Mouse (Mus musculus): ENCODE results near the gene Chst8. TPM values are rescaled to one million over a fixed set of nuclear protein-coding genes. Genes with fewer than 3 reads are reported as not detected.

Chst8 gene
- not detected for polyA plus RNA-seq (2014; fragmentation: Illumina TruSeq; extraction: RNeasy Lipid Tissue Mini Kit (QIAGEN cat#74804); ENCODE audit: low read depth, low replicate concordance)

DNA sequence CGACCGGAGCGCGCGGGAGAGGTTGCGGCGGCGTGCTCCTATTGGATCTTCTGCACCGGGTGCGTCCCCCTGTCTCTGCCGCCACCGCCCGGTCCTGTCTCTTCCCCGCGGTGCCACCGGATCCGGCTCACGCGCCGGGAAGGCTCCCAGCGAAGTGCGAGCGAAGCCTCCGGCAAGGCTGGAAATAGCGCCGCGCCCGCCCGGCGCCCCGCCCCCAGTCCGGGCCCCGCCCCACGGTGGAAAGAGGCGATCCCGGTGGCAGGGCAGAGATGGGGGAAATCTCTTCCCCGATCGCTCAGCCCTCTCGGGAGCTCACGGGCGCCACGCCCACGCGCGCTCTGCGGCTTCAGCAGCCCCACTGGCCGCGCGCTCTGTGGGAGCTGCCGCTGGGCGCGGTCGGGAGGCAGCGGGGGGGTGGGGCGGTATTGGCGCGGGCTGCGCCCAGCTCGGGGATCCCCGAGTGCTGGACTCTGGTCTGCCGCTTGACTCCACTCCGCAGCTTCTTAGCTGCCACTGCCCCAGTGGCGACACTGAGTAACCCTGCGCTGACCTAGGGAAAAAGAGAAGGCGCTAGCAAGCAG is at the start of gene Chst8:
Gene Chst8, minus strand, starts transcription at position 181 of the 581 bp plus-strand sequence.

DNA sequence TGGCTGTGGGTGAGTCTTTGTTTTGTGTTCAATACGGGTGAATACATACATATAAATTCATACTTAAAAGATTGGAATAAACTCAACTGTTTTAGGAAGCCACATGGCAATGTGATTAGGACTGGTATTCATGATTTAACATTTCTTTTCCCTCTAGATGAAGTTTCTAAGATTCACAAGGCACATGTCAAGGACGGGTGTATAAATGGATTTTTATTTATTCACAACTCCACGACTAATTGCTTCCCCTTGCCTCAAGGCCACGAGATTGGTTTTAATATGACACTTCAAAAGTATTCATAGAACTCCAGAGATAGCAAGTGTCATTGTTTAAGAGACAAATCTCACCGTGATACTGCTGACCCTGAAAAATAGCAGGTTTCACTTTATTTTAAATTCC is 155.9 kb downstream of the Chst8 start, which contains the start of gene Kctd15:
Gene Kctd15, minus strand, starts transcription at position 101 of the 400 bp plus-strand sequence.

Other genes with a start within 250 kb of the Chst8 start
- 0.41 TPM for gene Kctd15, start 156.0 kb downstream of the Chst8 start, polyA plus RNA-seq (2014; fragmentation: Illumina TruSeq; extraction: RNeasy Lipid Tissue Mini Kit (QIAGEN cat#74804); ENCODE audit: low read depth, low replicate concordance)
- gene Pepd, start 99.7 kb upstream of the Chst8 start, polyA plus RNA-seq (2014; fragmentation: Illumina TruSeq; extraction: RNeasy Lipid Tissue Mini Kit (QIAGEN cat#74804); ENCODE audit: low read depth, low replicate concordance) = 12.0 TPM
- 159 TPM for gene Cebpg, start 243.9 kb upstream of the Chst8 start, polyA plus RNA-seq (2014; fragmentation: Illumina TruSeq; extraction: RNeasy Lipid Tissue Mini Kit (QIAGEN cat#74804); ENCODE audit: low read depth, low replicate concordance)